Mouse (Mus musculus) liver, adult (tissue): ENCODE data around the gene Baz2b.

Experiments used
- GATA4 ChIP-seq: IDR thresholded peaks from 2 replicates; pipeline ENCODE4 v1.6.1; 2014; ENCODE audit warnings: mild to moderate bottlenecking, low read length; ENCODE audit not compliant: insufficient replicate concordance

Gene Baz2b

DNA sequence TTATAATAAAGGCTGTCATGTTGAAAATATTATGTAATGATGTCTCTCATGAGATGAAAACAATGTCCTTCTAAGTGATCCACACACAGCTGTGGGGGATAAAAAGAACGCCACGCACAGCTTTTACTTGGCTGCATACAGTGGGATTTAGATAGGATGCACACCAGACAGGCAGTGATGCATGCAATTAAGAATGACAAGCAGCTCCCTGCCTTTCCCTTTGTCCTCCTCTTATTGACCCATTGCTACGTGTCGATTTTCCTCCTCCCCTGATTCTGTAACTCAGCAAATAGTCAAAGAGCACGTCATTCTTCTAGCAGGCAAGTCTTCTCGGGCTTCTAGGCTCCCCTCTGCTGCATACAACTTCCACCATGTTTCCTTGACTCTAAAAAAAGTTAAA is 119.4 kb downstream of the Baz2b start:
- TF ChIP-seq GATA4: no peak

DNA sequence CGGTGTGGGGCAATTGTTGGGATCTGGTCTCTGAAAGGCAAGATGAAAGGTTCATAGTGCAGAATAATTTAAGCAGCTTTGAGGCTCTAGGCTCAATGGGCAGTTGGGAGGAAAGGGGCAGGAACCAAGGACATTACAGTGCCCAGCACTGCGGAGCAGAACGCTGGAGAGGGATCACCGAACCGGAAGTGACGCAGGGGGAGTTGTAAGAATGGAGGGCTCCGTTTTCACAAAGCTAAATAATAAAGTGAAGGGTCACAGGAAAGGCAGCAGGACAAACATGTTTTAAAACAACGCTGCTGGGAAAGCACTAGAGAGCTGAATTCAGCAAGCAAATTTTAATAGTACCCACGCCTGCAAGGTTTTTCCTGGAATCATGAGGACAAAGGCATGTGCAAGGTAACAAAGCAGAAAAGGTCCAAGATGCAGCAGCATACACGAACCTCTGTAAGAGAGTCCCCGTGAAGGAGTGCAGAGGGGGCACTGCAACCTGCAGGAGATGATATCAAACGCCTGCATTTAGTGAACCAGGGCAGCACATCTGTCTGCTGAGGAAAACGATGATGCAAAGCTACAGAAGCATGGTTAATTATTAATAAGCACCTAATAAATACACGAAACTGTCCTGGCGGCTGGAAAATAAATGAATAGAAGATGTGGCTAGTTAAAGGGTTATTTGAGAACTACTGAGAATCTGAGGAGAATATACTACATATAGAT is 120.0 kb downstream of the Baz2b start:
- TF ChIP-seq GATA4: no peak

DNA sequence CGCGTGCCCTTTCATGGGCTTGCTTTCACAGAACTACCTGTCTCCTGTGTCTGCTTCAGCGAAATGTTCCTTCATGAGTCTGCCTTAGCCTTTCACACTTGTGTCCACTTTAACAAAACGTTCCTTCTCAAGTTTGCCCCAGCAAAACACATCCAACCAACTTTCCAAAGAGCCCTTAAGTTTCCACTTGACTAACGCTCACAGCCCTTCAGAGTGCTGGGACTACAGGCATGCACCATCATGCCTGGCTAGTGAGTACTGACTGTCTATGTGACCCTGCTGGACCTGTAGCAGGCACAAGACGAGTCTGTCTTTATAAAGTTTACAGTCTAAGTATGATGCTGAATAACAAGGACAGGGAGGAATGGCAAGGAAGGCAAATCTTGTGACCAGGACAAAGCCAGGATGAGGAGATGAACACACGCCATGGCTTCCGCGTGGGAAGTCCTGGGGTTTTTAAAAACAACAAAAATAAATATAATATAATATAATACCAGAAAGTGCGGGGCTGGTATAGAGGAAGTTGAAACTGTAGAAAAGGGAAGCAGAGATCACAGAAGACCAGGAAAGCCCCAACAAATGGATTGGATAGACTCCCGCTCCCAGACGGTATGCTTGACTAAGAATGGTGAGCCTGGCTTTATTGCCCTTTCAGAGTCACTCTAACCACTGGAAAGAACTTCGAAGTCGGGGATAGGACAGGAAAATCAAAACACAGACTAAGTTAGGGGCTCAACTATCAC is 120.7 kb downstream of the Baz2b start:
- no peak for TF ChIP-seq GATA4

DNA sequence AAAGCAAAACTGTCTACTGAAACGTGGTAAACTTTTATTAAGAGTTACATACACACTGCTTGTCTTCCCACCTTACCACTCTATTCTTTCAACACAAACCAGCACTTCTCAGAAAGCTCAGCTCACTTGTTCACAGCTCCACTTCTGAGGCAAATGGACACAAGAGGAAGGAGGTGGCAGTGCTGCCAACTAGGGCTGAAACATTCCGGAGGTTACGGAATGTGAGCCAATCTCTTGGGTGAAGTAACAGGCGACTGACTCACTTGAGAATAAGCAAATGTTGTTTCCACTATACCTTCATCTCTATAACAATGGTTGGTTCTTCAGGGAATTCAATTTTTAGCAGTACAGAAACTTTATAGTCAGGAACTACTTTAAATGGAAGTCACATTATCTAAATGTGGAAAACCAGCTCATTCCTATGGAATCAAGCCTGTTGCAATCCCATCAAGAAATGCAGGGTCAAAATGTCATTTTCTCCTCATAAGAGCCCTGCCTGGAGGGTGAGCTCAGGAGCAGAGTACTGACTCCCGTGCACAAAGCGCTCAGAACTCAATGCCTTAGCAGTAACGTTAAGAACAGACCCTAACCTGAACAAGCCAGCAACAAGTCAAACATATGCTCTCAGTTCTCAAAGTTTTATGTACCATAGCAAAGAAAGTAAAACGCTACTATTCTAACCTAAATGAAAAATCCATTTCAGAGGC is 123.3 kb downstream of the Baz2b start:
- TF ChIP-seq GATA4: no peak

DNA sequence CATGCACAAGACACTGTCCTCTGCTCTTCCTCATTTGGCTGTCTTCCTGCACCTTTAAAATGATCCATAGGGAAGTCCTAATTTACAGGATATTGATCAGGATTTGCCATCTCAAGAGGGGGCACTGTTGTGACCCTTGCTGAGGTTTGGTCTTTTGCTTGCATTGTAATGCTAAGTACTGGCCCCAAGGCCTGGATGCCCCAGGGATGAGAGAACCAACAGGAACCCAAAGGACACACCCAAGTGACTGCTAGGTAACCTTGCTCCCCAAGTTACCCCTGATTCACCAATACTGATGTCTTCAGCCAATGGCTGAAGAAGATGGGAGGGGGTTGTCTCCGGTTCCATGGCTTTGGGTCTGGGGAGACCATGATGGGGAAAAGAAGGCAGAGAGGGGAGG is 124.8 kb downstream of the Baz2b start:
- TF ChIP-seq GATA4: no peak

DNA sequence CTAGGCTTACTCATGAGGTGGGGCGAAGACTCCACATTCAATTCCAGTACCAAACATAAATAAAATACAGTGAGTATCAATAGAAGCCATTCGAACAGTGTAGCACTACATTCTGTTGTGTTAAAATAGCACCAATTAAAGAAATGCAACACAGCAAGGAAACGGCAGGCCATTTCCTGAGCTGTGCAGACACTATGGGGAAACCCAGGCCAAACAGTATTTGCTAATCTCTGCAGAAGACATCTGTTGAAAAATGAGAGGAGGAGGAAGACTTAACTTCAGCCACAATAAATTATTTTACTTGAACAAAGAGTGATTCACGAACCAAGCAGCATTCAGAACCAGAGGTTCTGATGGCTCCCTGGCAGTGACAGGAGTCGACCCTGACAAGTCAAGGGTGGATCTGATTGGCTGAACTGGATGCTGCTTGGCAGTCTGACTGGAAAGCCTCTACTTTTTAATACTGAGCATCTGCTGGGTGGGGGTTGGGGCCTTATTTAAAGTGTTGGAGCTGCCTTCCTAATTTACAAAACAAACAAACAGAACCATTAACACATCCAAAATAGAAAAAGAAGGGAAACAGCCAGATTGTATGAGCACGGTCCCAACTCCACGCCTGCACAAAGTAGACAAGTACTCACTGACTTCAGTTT is 126.5 kb downstream of the Baz2b start:
- no peak for TF ChIP-seq GATA4

DNA sequence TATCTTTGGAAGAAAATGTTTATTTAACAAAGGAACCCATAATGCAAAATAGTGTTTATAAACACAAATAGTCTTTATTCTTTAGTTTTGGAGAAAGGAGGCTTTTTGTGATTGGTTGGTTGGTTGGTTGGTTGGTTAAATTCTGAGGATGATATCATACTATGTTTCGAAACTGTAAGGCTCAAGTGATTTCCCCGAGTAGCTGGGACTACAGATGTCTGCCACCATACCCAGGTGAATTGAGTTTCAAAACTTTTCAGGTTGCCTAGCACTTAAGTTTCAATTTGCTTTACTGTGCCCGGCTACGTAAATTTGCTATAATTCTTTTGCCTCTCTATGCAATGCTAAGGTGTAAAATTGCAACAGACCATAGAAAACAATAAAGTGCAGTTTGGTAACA is 127.4 kb downstream of the Baz2b start:
- TF ChIP-seq GATA4: no peak

DNA sequence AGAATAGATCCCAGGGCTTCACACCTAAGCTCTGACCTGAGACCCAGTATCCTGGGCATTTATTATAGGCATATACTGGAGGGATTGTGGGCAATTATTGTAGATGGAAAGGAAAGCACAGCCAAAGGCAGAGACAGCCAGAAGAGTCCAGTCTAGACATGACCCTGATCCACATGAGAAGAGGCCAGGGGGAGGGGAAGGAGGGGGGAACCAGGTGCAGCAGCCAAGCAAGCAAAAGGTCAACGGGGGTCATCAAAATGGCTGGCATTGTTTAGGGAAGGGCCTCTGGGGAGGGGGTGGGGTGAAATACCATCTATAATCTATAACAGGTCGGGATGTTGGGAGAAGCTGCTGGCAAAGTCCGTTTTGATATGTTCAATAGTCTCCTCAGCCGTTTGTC is 128.8 kb downstream of the Baz2b start:
- no peak for TF ChIP-seq GATA4

DNA sequence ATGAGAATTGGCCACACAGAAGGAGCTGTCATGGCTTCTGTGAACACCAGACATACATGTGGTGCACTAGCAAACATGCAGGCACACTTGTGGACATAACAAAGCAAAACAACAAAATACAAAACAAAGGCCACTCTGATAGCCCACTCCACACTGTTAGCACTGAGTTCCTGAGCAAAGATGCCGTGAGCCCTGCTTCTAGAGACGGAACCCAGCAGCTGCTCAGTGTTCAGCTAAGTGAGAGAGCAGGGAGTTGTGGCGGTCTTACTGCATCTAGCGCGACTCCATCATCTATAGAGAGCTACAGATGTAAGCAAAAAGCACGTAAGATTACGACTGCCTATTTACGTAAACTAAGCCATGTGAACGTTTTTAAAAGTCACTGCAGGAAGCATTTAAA is 132.0 kb downstream of the Baz2b start:
- no peak for TF ChIP-seq GATA4

DNA sequence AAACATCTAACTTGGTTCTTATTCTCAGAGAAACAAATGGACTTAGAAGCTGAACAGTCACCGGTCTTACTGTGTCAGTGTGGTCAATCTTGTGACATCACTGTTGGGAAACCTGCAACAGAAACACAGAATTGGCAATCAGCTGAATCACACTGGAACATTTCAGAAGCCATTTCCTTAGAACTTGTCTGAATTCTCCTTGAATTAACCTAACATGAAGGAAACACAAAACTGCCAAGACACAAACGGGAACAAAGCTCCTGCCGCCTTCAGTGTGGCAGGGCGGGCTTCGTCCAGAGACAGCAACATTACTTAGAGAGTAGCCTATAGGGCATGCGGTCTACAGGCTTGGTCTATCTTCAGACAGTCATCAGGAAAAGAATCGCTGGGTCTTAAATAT is 132.8 kb downstream of the Baz2b start:
- TF ChIP-seq GATA4: no peak

DNA sequence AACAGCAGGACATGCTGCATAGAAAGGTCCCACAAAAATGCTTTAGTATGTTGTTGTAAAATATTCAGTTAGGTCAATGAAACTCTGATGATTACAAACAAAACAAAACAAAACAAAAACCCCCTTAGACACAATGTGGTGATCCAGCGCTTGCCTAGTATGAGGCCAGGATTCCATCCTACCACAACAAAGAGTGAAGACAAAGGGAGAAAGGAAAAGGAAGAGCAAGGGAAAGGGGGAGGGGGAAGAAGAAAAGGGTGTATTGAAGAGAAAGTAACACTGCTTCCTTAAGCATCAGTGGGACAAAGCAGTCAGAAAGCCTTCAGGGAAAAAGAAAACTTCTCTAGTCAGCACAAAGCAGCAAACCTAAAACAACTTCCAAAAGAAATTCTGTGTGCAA is 133.6 kb downstream of the Baz2b start:
- TF ChIP-seq GATA4: no peak

DNA sequence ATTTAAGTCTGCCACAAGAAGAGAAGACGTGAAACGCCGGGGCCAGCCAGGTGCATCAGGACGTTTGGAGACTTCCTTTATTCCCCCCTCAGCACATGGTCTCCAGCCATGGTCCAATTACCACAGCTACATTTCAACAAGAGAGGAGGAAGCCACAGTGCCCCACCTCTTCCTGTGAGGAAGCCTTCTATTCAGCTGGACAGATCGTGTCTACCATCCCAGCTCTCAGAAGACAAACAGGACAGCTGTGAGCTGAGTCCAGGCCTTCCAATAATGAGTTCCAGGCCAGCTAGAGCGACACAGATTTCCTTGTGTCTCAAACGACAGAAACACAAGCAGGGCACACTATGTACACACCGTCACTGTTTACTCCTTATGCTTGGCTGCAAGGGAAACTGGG is 137.8 kb downstream of the Baz2b start:
- TF ChIP-seq GATA4: no peak

DNA sequence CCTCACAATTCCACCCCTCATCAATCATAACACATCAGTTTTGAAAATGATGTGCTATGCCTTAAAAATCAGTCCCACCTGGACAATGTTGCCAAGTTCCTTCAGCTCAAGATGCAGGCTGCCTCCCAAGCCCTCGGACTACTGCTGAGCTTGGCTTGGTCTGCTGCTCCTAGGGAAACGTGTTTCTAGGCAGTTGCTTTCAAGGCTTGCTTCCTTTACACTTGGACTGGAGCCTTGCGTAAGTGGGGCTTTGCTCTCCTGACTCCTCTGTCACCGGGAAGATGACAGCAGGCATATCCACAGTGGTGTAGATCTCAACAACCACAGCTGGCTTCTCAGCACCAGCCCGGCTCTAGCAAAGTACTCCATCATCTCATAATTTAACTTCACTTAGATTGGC is 138.7 kb downstream of the Baz2b start:
- no peak for TF ChIP-seq GATA4

DNA sequence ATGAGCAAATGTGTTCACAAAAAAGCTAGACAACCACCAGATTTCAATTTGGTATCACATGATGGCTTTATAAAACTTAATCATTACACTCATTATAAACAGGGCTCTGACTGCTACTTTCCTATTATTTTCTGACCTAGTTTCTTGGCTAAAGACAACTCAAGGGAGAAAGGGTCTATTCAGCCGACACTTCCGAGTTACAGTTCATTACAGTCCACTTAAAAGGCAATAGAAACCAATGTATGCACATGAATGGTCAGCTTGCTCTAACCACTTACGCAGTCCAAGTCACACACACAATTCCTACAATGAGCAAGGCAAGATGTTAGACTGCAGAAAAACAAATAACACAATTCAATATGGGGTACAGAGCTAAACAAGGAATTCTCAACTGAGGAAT is 141.2 kb downstream of the Baz2b start:
- no peak for TF ChIP-seq GATA4

DNA sequence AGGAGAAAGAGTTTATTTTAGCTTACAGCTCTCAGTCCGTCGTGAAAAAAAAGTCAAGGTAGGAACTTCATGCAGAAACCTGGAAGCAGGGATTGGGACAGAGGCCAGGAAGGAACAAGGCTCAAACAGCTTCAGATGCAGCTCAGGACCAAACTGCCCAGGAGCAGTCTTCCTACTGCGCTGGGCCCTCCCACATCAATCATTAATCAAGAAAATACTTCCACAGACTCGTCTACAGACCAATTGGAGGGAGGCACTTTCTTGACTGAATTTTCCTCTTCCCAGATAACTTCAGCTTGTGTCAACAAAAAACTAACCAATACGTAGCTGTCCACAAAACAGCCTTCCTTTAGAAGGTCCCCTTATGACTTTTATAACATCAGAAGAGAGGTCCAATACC is 144.2 kb downstream of the Baz2b start:
- no peak for TF ChIP-seq GATA4

DNA sequence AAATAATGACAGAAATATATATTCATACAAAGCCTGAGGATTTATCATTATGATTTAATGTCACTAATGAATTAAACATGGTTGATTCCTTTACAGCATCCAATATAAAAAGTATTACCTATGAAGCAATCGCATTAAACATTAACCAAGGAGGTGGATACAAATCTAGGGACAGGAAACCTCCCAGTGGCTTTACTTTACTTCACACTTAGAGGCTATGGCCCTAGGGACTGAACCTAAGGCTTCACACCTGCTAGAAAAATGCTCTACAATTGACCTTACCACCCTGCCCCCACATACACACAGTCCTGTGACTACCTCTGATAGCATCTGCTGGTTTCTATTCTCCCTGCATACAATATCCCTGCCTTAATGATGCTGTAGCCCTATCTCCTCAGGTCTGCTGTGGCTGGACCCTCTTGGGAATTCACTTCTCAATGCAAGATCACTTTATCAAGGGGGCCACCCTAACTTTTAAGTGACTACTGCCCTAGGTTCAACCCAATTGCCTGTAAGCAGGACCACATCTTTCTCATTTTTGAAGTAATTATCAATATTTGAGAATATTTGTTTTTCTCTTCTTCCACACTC is 149.4 kb downstream of the Baz2b start:
- no peak for TF ChIP-seq GATA4

DNA sequence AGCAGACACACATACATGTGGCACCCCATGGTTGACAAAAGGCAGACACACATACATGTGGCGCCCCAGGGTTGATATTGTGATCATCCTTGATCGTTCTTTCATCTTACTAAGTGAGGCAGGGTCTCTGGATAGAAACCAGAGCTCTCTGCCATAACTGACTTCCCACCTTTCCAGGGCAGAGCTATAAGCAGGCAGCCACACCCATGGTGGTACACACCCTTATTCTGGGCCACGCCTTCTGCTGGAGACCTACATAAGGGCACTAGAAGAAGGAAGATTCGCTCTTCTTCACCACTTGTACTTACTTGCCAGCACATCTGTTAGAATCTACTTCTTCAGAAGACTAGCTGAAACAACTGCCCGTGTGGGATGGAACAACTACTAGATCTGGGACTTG is 150.3 kb downstream of the Baz2b start:
- TF ChIP-seq GATA4: no peak
